Mouse (Mus musculus) testis, adult 2 months (tissue): ENCODE measurements around the gene Cpb2. TPM values are rescaled to one million over a fixed set of nuclear protein-coding genes. Genes with fewer than 3 reads are reported as not detected.

Experiments used
- H3K27ac ChIP-seq: fragments of 200-500 bp; 2 replicates; pipeline ENCODE4 v1.5.1; 2012; ENCODE audit warnings: low read depth, low read length; ENCODE audit not compliant: control insufficient read depth, insufficient read depth
- H3K27me3 ChIP-seq: fragments of 200-500 bp; 2 replicates; pipeline ENCODE4 v1.6.1; 2012; ENCODE audit warnings: mild to moderate bottlenecking, low read length, moderate library complexity; ENCODE audit not compliant: control insufficient read depth, insufficient read depth
- H3K36me3 ChIP-seq: fragments of 200-500 bp; 2 replicates; pipeline ENCODE4 v1.6.1; 2012; ENCODE audit warnings: mild to moderate bottlenecking, low read length; ENCODE audit not compliant: control insufficient read depth, insufficient read depth
- H3K4me1 ChIP-seq: fragments of 200-500 bp; 2 replicates; pipeline ENCODE4 v1.6.1; 2012; ENCODE audit warnings: low read length; ENCODE audit not compliant: control insufficient read depth, insufficient read depth
- H3K4me3 ChIP-seq: fragments of 200-500 bp; 2 replicates; pipeline ENCODE4 v1.5.1; 2012; ENCODE audit warnings: low read depth, mild to moderate bottlenecking, low read length, moderate library complexity, mixed read lengths; ENCODE audit not compliant: control insufficient read depth
- CTCF ChIP-seq: fragments of 200-500 bp; IDR thresholded peaks from 2 replicates; pipeline ENCODE4 v1.5.1; 2012; ENCODE audit warnings: low read depth, mild to moderate bottlenecking, inconsistent platforms, low read length, moderate library complexity; ENCODE audit not compliant: control insufficient read depth, insufficient read depth, insufficient replicate concordance
- POLR2A ChIP-seq: fragments of 200-500 bp; IDR thresholded peaks from 2 replicates; pipeline ENCODE4 v1.6.1; 2012; ENCODE audit warnings: low read depth, mild to moderate bottlenecking, inconsistent platforms, low read length, moderate library complexity; ENCODE audit not compliant: control insufficient read depth
- polyA plus RNA-seq: library from polyadenylated mRNA; depleted of rRNA; stranded (reverse); fragments of >200 nt; gene quantifications from 2 replicates; pipeline ENCODE4 v1.2.3, GENCODE M21; 2012

The Cpb2 gene
- polyA plus RNA-seq, 1 experiment, result not detected

GRCm38 (mm10) chr14:75208572-75209151, 33.4 kb upstream of the Cpb2 start:
- Histone ChIP-seq H3K4me3 (no peak overlapping the region), H3K4me1 (no peaks in the 10 kb centered on the region), H3K27me3 (no peaks in the 10 kb centered on the region), H3K27ac (no peak overlapping the region), H3K36me3 (no peaks in the 10 kb centered on the region)
- TF ChIP-seq CTCF (no peak), POLR2A (no peak)

GRCm38 (mm10) chr14:75213752-75214151, 28.3 kb upstream of the Cpb2 start:
- Histone ChIP-seq H3K27me3 (no peaks in the 10 kb centered on the region), H3K4me1 (no peaks in the 10 kb centered on the region), H3K36me3 (no peaks in the 10 kb centered on the region), H3K4me3 (no peak overlapping the region), H3K27ac (no peak overlapping the region)
- TF ChIP-seq CTCF (no peak), POLR2A (no peak)

GRCm38 (mm10) chr14:75218843-75219242, 23.2 kb upstream of the Cpb2 start:
- TF ChIP-seq POLR2A, result no peak
- TF ChIP-seq CTCF, result no peak
- no peaks in the 10 kb centered on the region for H3K36me3 ChIP-seq
- no peak overlapping the region for H3K4me3 ChIP-seq
- no peaks in the 10 kb centered on the region for H3K4me1 ChIP-seq
- no peak overlapping the region for H3K27ac ChIP-seq
- no peaks in the 10 kb centered on the region for H3K27me3 ChIP-seq

GRCm38 (mm10) chr14:75219250-75219913, 22.7 kb upstream of the Cpb2 start:
- Histone ChIP-seq H3K27ac (no peak overlapping the region), H3K4me1 (no peaks in the 10 kb centered on the region), H3K27me3 (no peaks in the 10 kb centered on the region), H3K36me3 (no peaks in the 10 kb centered on the region), H3K4me3 (no peak overlapping the region)
- no peak for TF ChIP-seq CTCF
- no peak for TF ChIP-seq POLR2A

GRCm38 (mm10) chr14:75222386-75222785, 19.7 kb upstream of the Cpb2 start:
- no peaks in the 10 kb centered on the region for H3K4me1 ChIP-seq
- H3K36me3 ChIP-seq, result no peaks in the 10 kb centered on the region
- H3K27ac ChIP-seq, result no peak overlapping the region
- TF ChIP-seq CTCF, result no peak
- no peak for TF ChIP-seq POLR2A
- no peaks in the 10 kb centered on the region for H3K27me3 ChIP-seq
- no peak overlapping the region for H3K4me3 ChIP-seq

- Histone ChIP-seq H3K4me3 (no peak overlapping the region), H3K4me1 (no peaks in the 10 kb centered on the region), H3K27me3 (no peaks in the 10 kb centered on the region), H3K36me3 (no peaks in the 10 kb centered on the region), H3K27ac (no peak overlapping the region)
- no peak for TF ChIP-seq POLR2A
- no peak for TF ChIP-seq CTCF
Observed at GRCm38 (mm10) chr14:75227453-75228084, 14.5 kb upstream of the Cpb2 start.

GRCm38 (mm10) chr14:75229834-75230233, 12.3 kb upstream of the Cpb2 start:
- TF ChIP-seq POLR2A (no peak), CTCF (peak; percentile 28; the same call in 1 of the 2 replicates)
- H3K27ac ChIP-seq, result no peak overlapping the region

More at GRCm38 (mm10) chr14:75229834-75230233, 12.3 kb upstream of the Cpb2 start:
- Histone ChIP-seq H3K4me3 (no peak overlapping the region), H3K4me1 (no peaks in the 10 kb centered on the region), H3K27me3 (no peaks in the 10 kb centered on the region), H3K36me3 (no peaks in the 10 kb centered on the region)
